Mouse (Mus musculus): ENCODE results near the gene Dlgap4.

DNA sequence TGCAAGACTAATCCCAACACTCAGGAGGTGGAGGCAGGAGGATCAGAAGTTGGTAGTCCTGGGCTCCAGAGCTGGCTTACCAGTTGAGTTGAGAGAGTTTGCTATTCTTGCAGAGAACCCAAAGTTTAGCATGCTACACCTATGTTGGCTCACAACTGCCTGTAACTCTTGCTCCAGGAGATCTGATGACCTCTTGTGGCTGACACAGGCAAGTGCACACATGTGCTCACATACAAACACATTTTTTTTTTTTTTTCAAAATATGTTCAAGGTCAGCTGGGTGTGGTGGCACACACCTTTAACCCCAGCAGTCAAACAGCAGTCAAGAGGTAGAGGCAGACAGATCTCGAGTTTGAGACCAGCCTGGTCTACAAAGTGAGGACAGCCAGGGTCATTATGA is 16.8 kb downstream of the Dlgap4 start:
- TF ChIP-seq CTCF (IDR thresholded peaks at IDR 0.05; ENCODE audit: low read depth, low read length) (no peak), POLR2A (IDR thresholded peaks at IDR 0.05; ENCODE audit: borderline replicate concordance, low read depth, low read length) (no peak)
